Mouse (Mus musculus) kidney, embryonic 14.5 days (tissue): ENCODE measurements at regions not wholly inside any gene's neighbourhood (a gene's known extent, or its start where the extent isn't known, plus 50 kb on each side); places are given as distances from the start of the nearest gene placed in this dataset.
A peak's percentile ranks its signal among the peaks of the same experiment; 100 is the strongest.

Source experiments
- ATAC-seq: fragments of 200-750 bp; cut with Nextera tagmentation; 2 replicates; pipeline ENCODE4 v1.8.0; 2017; ENCODE audit warnings: moderate number of reproducible peaks, mild to moderate bottlenecking, moderate TSS enrichment, moderate library complexity; ENCODE audit not compliant: low FRiP score, low TSS enrichment
- H3K27ac ChIP-seq: fragments of 300-500 bp; sonication (generic); 2 replicates; pipeline ENCODE4 v1.5.1; 2014; ENCODE audit warnings: low read depth, mild to moderate bottlenecking, low read length, moderate library complexity, mixed read lengths
- H3K27me3 ChIP-seq: fragments of 300-500 bp; sonication (generic); 2 replicates; pipeline ENCODE4 v1.6.1; 2014; ENCODE audit warnings: mild to moderate bottlenecking, low read length; ENCODE audit not compliant: control insufficient read depth, insufficient read depth
- H3K36me3 ChIP-seq: fragments of 300-500 bp; sonication (generic); 2 replicates; pipeline ENCODE4 v1.6.1; 2014; ENCODE audit warnings: low read length, mixed read lengths; ENCODE audit not compliant: control insufficient read depth, insufficient read depth
- H3K4me1 ChIP-seq: fragments of 300-500 bp; sonication (generic); 2 replicates; pipeline ENCODE4 v1.6.1; 2014; ENCODE audit warnings: low read length, mixed read lengths; ENCODE audit not compliant: control insufficient read depth, insufficient read depth
- H3K4me2 ChIP-seq: fragments of 300-500 bp; sonication (generic); replicated peaks from 2 replicates; pipeline ENCODE4 v1.6.1; 2014; ENCODE audit warnings: low read depth, mild to moderate bottlenecking, low read length
- H3K4me3 ChIP-seq: fragments of 300-500 bp; sonication (generic); 2 replicates; pipeline ENCODE4 v1.5.1; 2014; ENCODE audit warnings: mild to moderate bottlenecking, low read length
- H3K9ac ChIP-seq: fragments of 300-500 bp; sonication (generic); 2 replicates; pipeline ENCODE4 v1.6.1; 2014; ENCODE audit warnings: low read depth, mild to moderate bottlenecking, low read length, moderate library complexity
- H3K9me3 ChIP-seq: fragments of 300-500 bp; sonication (generic); 2 replicates; pipeline ENCODE4 v1.6.1; 2016; ENCODE audit warnings: low read length; ENCODE audit not compliant: control insufficient read depth
- WGBS: fragments of 180-500 bp; shearing (Covaris S2); extraction: QIAGEN DNeasy Blood & Tissue Kit; methylation state at CpG from one replicate; pipeline ENCODE4 v1.1.7; 2014; 5-methylcytosine and 5-hydroxymethylcytosine counted together

- Histone ChIP-seq H3K9ac (no peak overlapping the region), H3K4me1 (0 out of 2 replicates have a peak, but pooled peaks cover 7% of the 10 kb centered on the region), H3K9me3 (no peaks in the 10 kb centered on the region), H3K27ac (no peak overlapping the region), H3K4me3 (no peak overlapping the region), H3K27me3 (no peaks in the 10 kb centered on the region), H3K4me2 (no peak overlapping the region), H3K36me3 (no peaks in the 10 kb centered on the region)
- no peak for ATAC-seq
- 55% methylated on average over 10 of the region's 10 CpGs for WGBS
Observed at GRCm38 (mm10) chr10:66930563-66930962, 165.4 kb upstream of the Jmjd1c start.

GRCm38 (mm10) chr10:66931505-66931904 is 164.4 kb upstream of the Jmjd1c start:
- ATAC-seq: no peak
- Histone ChIP-seq H3K4me3 (no peak overlapping the region), H3K4me2 (no peak overlapping the region), H3K27ac (no peak overlapping the region), H3K9ac (no peak overlapping the region), H3K27me3 (no peaks in the 10 kb centered on the region), H3K4me1 (0 out of 2 replicates have a peak, but pooled peaks cover 7% of the 10 kb centered on the region), H3K9me3 (no peaks in the 10 kb centered on the region), H3K36me3 (no peaks in the 10 kb centered on the region)
- 72% methylated on average over 7 of the region's 7 CpGs for WGBS

GRCm38 (mm10) chr10:66932544-66932943 is 163.4 kb upstream of the Jmjd1c start:
- H3K4me1 ChIP-seq: 0 out of 2 replicates have a peak, but pooled peaks cover 7% of the 10 kb centered on the region
- no peak overlapping the region for H3K9ac ChIP-seq
- ATAC-seq: no peak
- no peak overlapping the region for H3K27ac ChIP-seq
- H3K9me3 ChIP-seq: no peaks in the 10 kb centered on the region
- no peaks in the 10 kb centered on the region for H3K27me3 ChIP-seq
- H3K36me3 ChIP-seq: no peaks in the 10 kb centered on the region
- H3K4me2 ChIP-seq: no peak overlapping the region
- 87% methylated on average over 6 of the region's 6 CpGs for WGBS
- no peak overlapping the region for H3K4me3 ChIP-seq

- WGBS: 73% methylated on average over 7 of the region's 7 CpGs
- no peak for ATAC-seq
- no peak overlapping the region for H3K9ac ChIP-seq
- H3K4me1 ChIP-seq: 0 out of 2 replicates have a peak, but pooled peaks cover 7% of the 10 kb centered on the region
- H3K27me3 ChIP-seq: no peaks in the 10 kb centered on the region
- no peaks in the 10 kb centered on the region for H3K9me3 ChIP-seq
- H3K4me2 ChIP-seq: no peak overlapping the region
- H3K27ac ChIP-seq: no peak overlapping the region
- H3K36me3 ChIP-seq: no peaks in the 10 kb centered on the region
- no peak overlapping the region for H3K4me3 ChIP-seq
Observed at GRCm38 (mm10) chr10:66933689-66934088, 162.2 kb upstream of the Jmjd1c start.

- Histone ChIP-seq H3K4me2 (no peak overlapping the region), H3K36me3 (no peaks in the 10 kb centered on the region), H3K4me1 (0 out of 2 replicates have a peak, but pooled peaks cover 4% of the 10 kb centered on the region), H3K27me3 (no peaks in the 10 kb centered on the region), H3K9me3 (no peaks in the 10 kb centered on the region), H3K27ac (no peak overlapping the region), H3K4me3 (no peak overlapping the region), H3K9ac (no peak overlapping the region)
- peak; percentile 24; the same call in 1 of the 2 replicates for ATAC-seq
- 40% methylated on average over 6 of the region's 6 CpGs for WGBS
Observed at GRCm38 (mm10) chr10:66935731-66936130, 160.2 kb upstream of the Jmjd1c start.

GRCm38 (mm10) chr10:66937116-66937515 is 158.8 kb upstream of the Jmjd1c start:
- 91% methylated on average over 13 of the region's 13 CpGs for WGBS
- Histone ChIP-seq H3K4me3 (no peak overlapping the region), H3K36me3 (no peaks in the 10 kb centered on the region), H3K27ac (no peak overlapping the region), H3K27me3 (no peaks in the 10 kb centered on the region), H3K9me3 (no peaks in the 10 kb centered on the region), H3K9ac (no peak overlapping the region), H3K4me2 (no peak overlapping the region), H3K4me1 (no peaks in the 10 kb centered on the region)
- no peak for ATAC-seq

GRCm38 (mm10) chr10:66940368-66940767 is 155.6 kb upstream of the Jmjd1c start:
- Histone ChIP-seq H3K4me3 (no peak overlapping the region), H3K9ac (no peak overlapping the region), H3K9me3 (no peaks in the 10 kb centered on the region), H3K4me2 (no peak overlapping the region), H3K27me3 (no peaks in the 10 kb centered on the region), H3K4me1 (no peaks in the 10 kb centered on the region), H3K36me3 (no peaks in the 10 kb centered on the region), H3K27ac (no peak overlapping the region)
- 96% methylated on average over 6 of the region's 6 CpGs for WGBS
- no peak for ATAC-seq

GRCm38 (mm10) chr10:66940922-66941321 is 155.0 kb upstream of the Jmjd1c start:
- Histone ChIP-seq H3K9me3 (no peaks in the 10 kb centered on the region), H3K27me3 (no peaks in the 10 kb centered on the region)
- WGBS: 76% methylated on average over 5 of the region's 5 CpGs

GRCm38 (mm10) chr10:66941974-66942373 is 154.0 kb upstream of the Jmjd1c start:
- H3K4me2 ChIP-seq: no peak overlapping the region
- H3K4me3 ChIP-seq: no peak overlapping the region
- H3K9ac ChIP-seq: no peak overlapping the region
- 96% methylated on average over 3 of the region's 3 CpGs for WGBS
- no peaks in the 10 kb centered on the region for H3K36me3 ChIP-seq
- H3K27me3 ChIP-seq: no peaks in the 10 kb centered on the region
- no peak for ATAC-seq
- no peaks in the 10 kb centered on the region for H3K4me1 ChIP-seq
- H3K9me3 ChIP-seq: no peaks in the 10 kb centered on the region
- no peak overlapping the region for H3K27ac ChIP-seq

More at GRCm38 (mm10) chr10:66940922-66941321, 155.0 kb upstream of the Jmjd1c start:
- Histone ChIP-seq H3K4me2 (no peak overlapping the region), H3K4me3 (no peak overlapping the region), H3K9ac (no peak overlapping the region), H3K27ac (no peak overlapping the region), H3K4me1 (no peaks in the 10 kb centered on the region), H3K36me3 (no peaks in the 10 kb centered on the region)
- no peak for ATAC-seq
